Mouse (Mus musculus): ENCODE measurements at regions not wholly inside any gene's neighbourhood (a gene's known extent, or its start where the extent isn't known, plus 50 kb on each side); places are given as distances from the start of the nearest gene placed in this dataset.

DNA sequence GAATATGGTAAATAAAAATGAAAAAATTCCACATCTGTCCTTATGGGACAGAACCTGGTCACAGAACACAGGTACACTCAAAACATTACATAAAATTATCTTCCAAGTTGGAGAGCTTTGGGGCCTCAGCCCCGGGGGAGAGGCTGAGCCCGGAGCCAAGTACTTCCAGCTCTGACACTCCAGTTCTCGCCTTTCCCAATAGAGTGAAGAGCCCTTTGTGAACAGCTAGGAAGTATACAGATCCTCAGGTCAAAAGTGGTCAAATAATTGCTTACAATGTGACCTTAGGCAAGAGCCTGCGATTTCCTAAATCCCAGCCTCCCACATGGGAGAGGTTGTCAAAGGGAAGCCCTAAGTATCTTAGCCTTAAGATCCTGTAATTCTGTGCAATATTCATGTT lies 55.1 kb upstream of the Slc34a2 start:
- TF ChIP-seq CTCF (IDR thresholded peaks at IDR 0.05; ENCODE audit: control insufficient read depth, insufficient read depth, insufficient read length) (no peak), USF1 (IDR thresholded peaks at IDR 0.05; ENCODE audit: low read depth) (no peak), MAX (IDR thresholded peaks at IDR 0.05) (no peak)
